13 mouse cellular contexts compared by ENCODE assay signal in the genomic region with DNA sequence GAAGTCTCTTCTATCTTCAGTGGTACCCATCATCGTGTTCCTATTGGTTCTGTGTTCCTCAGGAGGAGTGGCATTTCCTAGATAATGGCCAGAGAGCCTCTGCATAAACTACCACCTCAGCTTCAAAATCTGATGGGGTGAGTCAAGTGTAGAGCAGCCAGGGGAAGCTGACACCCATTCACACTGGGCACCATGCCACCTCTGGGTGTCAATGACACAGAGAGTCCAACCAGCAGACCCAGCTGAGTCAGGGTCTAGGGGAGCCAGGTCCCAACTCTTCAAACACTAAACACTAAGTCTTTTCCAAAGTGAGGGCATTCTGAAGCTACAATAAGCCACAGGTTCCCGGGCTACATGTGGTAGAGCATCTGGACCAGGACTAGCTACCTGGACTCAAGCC. TPM values are rescaled to one million over a fixed set of nuclear protein-coding genes. Genes with fewer than 3 reads are reported as not detected.
DNase-seq lines count a peak whose midpoint lies in the region; ATAC-seq and TF ChIP-seq lines count a peak whose summit lies in the region.
"Had no signal": no experiment of that assay in that cellular context is flagged by ENCODE, and none has a peak within 500 bp of the region (broad histone marks: within the 10 kb centered on the region; RNA-seq: fewer than 3 reads in every experiment).

No protein-coding gene starts in this region.

- H3K9me3 ChIP-seq in heart, embryonic 15.5 days (replicated peaks) = no peaks in the 10 kb centered on the region
- no peaks in the 10 kb centered on the region for H3K9me3 ChIP-seq in MEL (replicated peaks; ENCODE audit: insufficient read depth, low read length)
- no peaks in the 10 kb centered on the region for H3K9me3 ChIP-seq in liver, postnatal 0 days (ENCODE audit: low read length)
- no peaks in the 10 kb centered on the region for H3K9me3 ChIP-seq in hindbrain, embryonic 11.5 days (ENCODE audit: control insufficient read depth, low read length)
- H3K9me3 ChIP-seq: heart, embryonic 13.5 days had no signal

- H3K27ac ChIP-seq in heart, embryonic 15.5 days = 0 out of 2 replicates have a peak overlapping the region, but pooled peaks have one; percentile 3
- H3K27ac ChIP-seq in MEL (ENCODE audit: control insufficient read depth, low read depth, low read length) = peak overlapping the region; percentile 56
- peak overlapping the region; percentile 30 for H3K27ac ChIP-seq in liver, postnatal 0 days (ENCODE audit: low read depth)
- H3K27ac ChIP-seq in hindbrain, embryonic 11.5 days (ENCODE audit: low read depth, low read length) = no peak overlapping the region
- H3K27ac ChIP-seq: heart, embryonic 13.5 days; kidney, postnatal 0 days had no signal

- intact Hi-C loops in heart, postnatal 25 days (cut with DNase I) = no loop called here

- TF ChIP-seq POLR2A in MEL (IDR thresholded peaks at IDR 0.05; ENCODE audit: control insufficient read depth in 1 of 2, insufficient read depth in 1 of 2, low read depth in 1 of 2, low read length in 2 of 2, poor library complexity in 1 of 2) = no peak

- no peak overlapping the region for H3K4me3 ChIP-seq in heart, embryonic 15.5 days
- H3K4me3 ChIP-seq in MEL (ENCODE audit: control insufficient read depth in 1 of 2, insufficient read depth in 1 of 2, low read depth in 2 of 2, low read length in 2 of 2) = no peak overlapping the region
- no peak overlapping the region for H3K4me3 ChIP-seq in liver, postnatal 0 days (ENCODE audit: low read depth, low read length)
- no peak overlapping the region for H3K4me3 ChIP-seq in hindbrain, embryonic 11.5 days (ENCODE audit: low read depth, low read length)
- H3K4me3 ChIP-seq: heart, embryonic 13.5 days had no signal

- no peaks in the 10 kb centered on the region for H3K27me3 ChIP-seq in heart, embryonic 15.5 days
- H3K27me3 ChIP-seq in MEL (ENCODE audit: control insufficient read depth in 1 of 2, insufficient read depth in 2 of 2, low read length in 2 of 2) = no peaks in the 10 kb centered on the region
- no peaks in the 10 kb centered on the region for H3K27me3 ChIP-seq in liver, postnatal 0 days (ENCODE audit: insufficient read depth, low read length)
- H3K27me3 ChIP-seq in hindbrain, embryonic 11.5 days (ENCODE audit: control insufficient read depth, insufficient read depth, low read length) = no peaks in the 10 kb centered on the region
- H3K27me3 ChIP-seq: CH12.LX; heart, embryonic 13.5 days had no signal

- peaks cover 24% of the 10 kb centered on the region for H3K4me1 ChIP-seq in heart, embryonic 15.5 days (replicated peaks)
- peaks cover 35 to 46% of the 10 kb centered on the region in 2 experiments for H3K4me1 ChIP-seq in MEL (ENCODE audit: control insufficient read depth in 1 of 2, insufficient read depth in 2 of 2, low read length in 2 of 2)
- H3K4me1 ChIP-seq in liver, postnatal 0 days (ENCODE audit: insufficient read depth) = peaks cover 65% of the 10 kb centered on the region
- H3K4me1 ChIP-seq in hindbrain, embryonic 11.5 days (replicated peaks; ENCODE audit: control insufficient read depth, insufficient read depth, low read length) = no peaks in the 10 kb centered on the region

- ATAC-seq in heart, embryonic 15.5 days (replicated peaks; ENCODE audit: insufficient number of reproducible peaks, insufficient read depth, low FRiP score, low read depth) = no peak
- peak; percentile 47 for ATAC-seq in liver, postnatal 0 days
- no peak for ATAC-seq in hindbrain, embryonic 11.5 days (ENCODE audit: low FRiP score)

- no peak for TF ChIP-seq RAD21 in MEL (IDR thresholded peaks at IDR 0.05; ENCODE audit: low read depth, low read length)

- no peak overlapping the region for H3K9ac ChIP-seq in heart, embryonic 15.5 days
- no peak overlapping the region for H3K9ac ChIP-seq in MEL (ENCODE audit: control insufficient read depth, low read depth, low read length, poor library complexity, severe bottlenecking)
- no peak overlapping the region for H3K9ac ChIP-seq in liver, postnatal 0 days (replicated peaks)
- no peak overlapping the region for H3K9ac ChIP-seq in hindbrain, embryonic 11.5 days (ENCODE audit: low read depth, low read length)
- H3K9ac ChIP-seq: heart, embryonic 13.5 days had no signal

- H3K79me2 ChIP-seq in MEL (ENCODE audit: control insufficient read depth, insufficient read depth, low read length, poor library complexity) = peaks cover 3% of the 10 kb centered on the region; the same call in 1 of the 2 replicates

- H3K36me3 ChIP-seq in heart, embryonic 15.5 days = peaks cover 10% of the 10 kb centered on the region
- H3K36me3 ChIP-seq in MEL (ENCODE audit: control insufficient read depth in 1 of 2, insufficient read depth in 2 of 2, low read length in 2 of 2) = peaks cover 0 to 54% of the 10 kb centered on the region in 2 experiments; a peak in 2 of 4 replicates
- H3K36me3 ChIP-seq in liver, postnatal 0 days (replicated peaks; ENCODE audit: insufficient read depth, low read length) = peaks cover 57% of the 10 kb centered on the region
- H3K36me3 ChIP-seq in hindbrain, embryonic 11.5 days (ENCODE audit: control insufficient read depth, insufficient read depth, low read length) = no peaks in the 10 kb centered on the region

- 90% methylated on average over 2 of the region's 2 CpGs for WGBS in heart, embryonic 15.5 days
- 72% methylated on average over 2 of the region's 2 CpGs for WGBS in liver, postnatal 0 days (ENCODE audit: insufficient replicate concordance)
- WGBS in hindbrain, embryonic 11.5 days = 95% methylated on average over 2 of the region's 2 CpGs

- DNase-seq in heart, postnatal 25 days (ENCODE audit: low spot score) = no peak
- DNase-seq in MEL (ENCODE audit: low read depth, low spot score) = peak; percentile 85
- peak; percentile 67 for DNase-seq in gastrocnemius, postnatal 10 days
- peak; percentile 65 for DNase-seq in liver, postnatal 0 days
- no peak for DNase-seq in urinary bladder, postnatal 14 days (ENCODE audit: low spot score)
- DNase-seq in ovary, postnatal 10 days (ENCODE audit: low spot score) = no peak
- no peak for DNase-seq in hindbrain, embryonic 11.5 days (ENCODE audit: low spot score)

- TF ChIP-seq CTCF in MEL (IDR thresholded peaks at IDR 0.05 in 2 of 3, conservative IDR thresholded peaks at IDR 0.05 in 1 of 3; ENCODE audit: control insufficient read depth in 1 of 3, insufficient read depth in 1 of 3, low read depth in 2 of 3, low read length in 3 of 3, poor library complexity in 1 of 3, severe bottlenecking in 1 of 3) = no peak
- TF ChIP-seq CTCF in liver, postnatal 0 days (IDR thresholded peaks at IDR 0.05; ENCODE audit: low read depth) = no peak

- H3K4me2 ChIP-seq in heart, embryonic 15.5 days = no peak overlapping the region
- no peak overlapping the region for H3K4me2 ChIP-seq in liver, postnatal 0 days (ENCODE audit: low read depth, low read length)
- no peak overlapping the region for H3K4me2 ChIP-seq in hindbrain, embryonic 11.5 days (replicated peaks; ENCODE audit: low read depth, low read length)
- H3K4me2 ChIP-seq: heart, embryonic 13.5 days had no signal

- peak in 1 of 2 experiments; percentile 3; a peak in 3 of 4 replicates for TF ChIP-seq EP300 in MEL (IDR thresholded peaks at IDR 0.05; ENCODE audit: low read depth in 1 of 2, low read length in 2 of 2)
- TF ChIP-seq EP300 in liver, postnatal 0 days (IDR thresholded peaks at IDR 0.05; ENCODE audit: low read depth) = no peak

RNA-seq across cellular contexts. Expression of a gene that starts 18.7 kb away (rescaled TPM):
- polyA plus RNA-seq in heart, embryonic 15.5 days (2015; fragmentation: Nextera tagmentation; extraction: Ambion mirVana) = 8.1 and 11.0 TPM in 2 replicates
- 10 to 100 TPM; 19.1 to 19.2 TPM for total RNA-seq in heart, postnatal 25 days (2021)
- 7.4 and 7.7 TPM in 2 replicates for total RNA-seq in MEL (2012; rRNA removed)
- polyA plus RNA-seq in MEL (2012; ENCODE audit: insufficient read depth in 1 of 2, insufficient read length in 2 of 2, low read depth in 1 of 2, low replicate concordance in 2 of 2, missing spikeins in 1 of 2) = 10 to 100 TPM in 1 of 2 experiments, not detected in 1; 22.1 TPM
- total RNA-seq in gastrocnemius, postnatal 10 days (2021) = 10 to 100 TPM; 19.9 to 25.2 TPM
- 18.9 and 20.9 TPM in 2 replicates for polyA plus RNA-seq in liver, postnatal 0 days (2015; fragmentation: Nextera tagmentation; extraction: Ambion mirVana)
- 13.7 and 17.8 TPM in 2 replicates for polyA plus RNA-seq in hindbrain, embryonic 11.5 days (2014; fragmentation: Nextera tagmentation; extraction: Ambion mirVana)

RNA-seq across cellular contexts. Expression of a gene that starts 19.1 kb away (rescaled TPM):
- polyA plus RNA-seq in heart, embryonic 15.5 days (2015; fragmentation: Nextera tagmentation; extraction: Ambion mirVana) = 0.06 and 0.29 TPM in 2 replicates
- total RNA-seq in heart, postnatal 25 days (2021) = not detected
- not detected in 2 replicates for total RNA-seq in MEL (2012; rRNA removed)
- under 1 TPM in 1 of 2 experiments, not detected in 1; 0.10 TPM for polyA plus RNA-seq in MEL (2012; ENCODE audit: insufficient read depth in 1 of 2, insufficient read length in 2 of 2, low read depth in 1 of 2, low replicate concordance in 2 of 2, missing spikeins in 1 of 2)
- total RNA-seq in gastrocnemius, postnatal 10 days (2021) = not detected
- not detected in 2 replicates for polyA plus RNA-seq in liver, postnatal 0 days (2015; fragmentation: Nextera tagmentation; extraction: Ambion mirVana)
- 1.2 and 1.4 TPM in 2 replicates for polyA plus RNA-seq in hindbrain, embryonic 11.5 days (2014; fragmentation: Nextera tagmentation; extraction: Ambion mirVana)
- total RNA-seq: common myeloid progenitor, adult 5-6 weeks; left cerebral cortex, postnatal 25 days had no signal

RNA-seq across cellular contexts. Expression of a gene that starts 44.6 kb away (rescaled TPM):
- 30.1 and 36.8 TPM in 2 replicates for polyA plus RNA-seq in heart, embryonic 15.5 days (2015; fragmentation: Nextera tagmentation; extraction: Ambion mirVana)
- total RNA-seq in heart, postnatal 25 days (2021) = 1 to 10 TPM; 2.2 to 2.9 TPM
- total RNA-seq in MEL (2012; rRNA removed) = 14.2 and 15.7 TPM in 2 replicates
- 10 to 100 TPM in 1 of 2 experiments, not detected in 1; 26.5 TPM for polyA plus RNA-seq in MEL (2012; ENCODE audit: insufficient read depth in 1 of 2, insufficient read length in 2 of 2, low read depth in 1 of 2, low replicate concordance in 2 of 2, missing spikeins in 1 of 2)
- 1 to 10 TPM; 5.2 to 7.0 TPM for total RNA-seq in gastrocnemius, postnatal 10 days (2021)
- polyA plus RNA-seq in liver, postnatal 0 days (2015; fragmentation: Nextera tagmentation; extraction: Ambion mirVana) = 8.9 and 9.0 TPM in 2 replicates
- 55.4 TPM in 2 replicates for polyA plus RNA-seq in hindbrain, embryonic 11.5 days (2014; fragmentation: Nextera tagmentation; extraction: Ambion mirVana)

RNA-seq across cellular contexts. Expression of a gene that starts 46.5 kb away (rescaled TPM):
- polyA plus RNA-seq in heart, embryonic 15.5 days (2015; fragmentation: Nextera tagmentation; extraction: Ambion mirVana) = 44.7 and 52.5 TPM in 2 replicates
- total RNA-seq in heart, postnatal 25 days (2021) = 10 to 100 TPM; 23.8 to 27.4 TPM
- total RNA-seq in MEL (2012; rRNA removed) = 41.9 and 48.8 TPM in 2 replicates
- 10 to 100 TPM in 1 of 2 experiments, not detected in 1; 51.4 TPM for polyA plus RNA-seq in MEL (2012; ENCODE audit: insufficient read depth in 1 of 2, insufficient read length in 2 of 2, low read depth in 1 of 2, low replicate concordance in 2 of 2, missing spikeins in 1 of 2)
- 10 to 100 TPM; 24.2 to 26.9 TPM for total RNA-seq in gastrocnemius, postnatal 10 days (2021)
- polyA plus RNA-seq in liver, postnatal 0 days (2015; fragmentation: Nextera tagmentation; extraction: Ambion mirVana) = 19.6 and 21.5 TPM in 2 replicates
- 60.5 and 66.7 TPM in 2 replicates for polyA plus RNA-seq in hindbrain, embryonic 11.5 days (2014; fragmentation: Nextera tagmentation; extraction: Ambion mirVana)

RNA-seq across cellular contexts. Expression of a gene that starts 50.0 kb away (rescaled TPM):
- 9.4 and 10.1 TPM in 2 replicates for polyA plus RNA-seq in heart, embryonic 15.5 days (2015; fragmentation: Nextera tagmentation; extraction: Ambion mirVana)
- 1 to 10 TPM; 4.2 to 4.8 TPM for total RNA-seq in heart, postnatal 25 days (2021)
- total RNA-seq in MEL (2012; rRNA removed) = 7.0 and 8.3 TPM in 2 replicates
- polyA plus RNA-seq in MEL (2012; ENCODE audit: insufficient read depth in 1 of 2, insufficient read length in 2 of 2, low read depth in 1 of 2, low replicate concordance in 2 of 2, missing spikeins in 1 of 2) = 1 to 10 TPM in 1 of 2 experiments, not detected in 1; 7.0 TPM
- total RNA-seq in gastrocnemius, postnatal 10 days (2021) = 1 to 10 TPM; 6.5 to 7.6 TPM
- polyA plus RNA-seq in liver, postnatal 0 days (2015; fragmentation: Nextera tagmentation; extraction: Ambion mirVana) = 2.4 and 2.9 TPM in 2 replicates
- polyA plus RNA-seq in hindbrain, embryonic 11.5 days (2014; fragmentation: Nextera tagmentation; extraction: Ambion mirVana) = 38.3 and 41.6 TPM in 2 replicates

Comparison
In these comparisons a context has a peak if more than half of its experiments do, and no peak if none do; other contexts are left out.
1. DNase-seq: peak in MEL (single experiment), gastrocnemius, postnatal 10 days (single experiment) and liver, postnatal 0 days (single experiment); none in heart, postnatal 25 days (single experiment), urinary bladder, postnatal 14 days (single experiment), ovary, postnatal 10 days (single experiment) and hindbrain, embryonic 11.5 days (single experiment).